ENCODE assay signal across 21 mouse cellular contexts in the genomic region with DNA sequence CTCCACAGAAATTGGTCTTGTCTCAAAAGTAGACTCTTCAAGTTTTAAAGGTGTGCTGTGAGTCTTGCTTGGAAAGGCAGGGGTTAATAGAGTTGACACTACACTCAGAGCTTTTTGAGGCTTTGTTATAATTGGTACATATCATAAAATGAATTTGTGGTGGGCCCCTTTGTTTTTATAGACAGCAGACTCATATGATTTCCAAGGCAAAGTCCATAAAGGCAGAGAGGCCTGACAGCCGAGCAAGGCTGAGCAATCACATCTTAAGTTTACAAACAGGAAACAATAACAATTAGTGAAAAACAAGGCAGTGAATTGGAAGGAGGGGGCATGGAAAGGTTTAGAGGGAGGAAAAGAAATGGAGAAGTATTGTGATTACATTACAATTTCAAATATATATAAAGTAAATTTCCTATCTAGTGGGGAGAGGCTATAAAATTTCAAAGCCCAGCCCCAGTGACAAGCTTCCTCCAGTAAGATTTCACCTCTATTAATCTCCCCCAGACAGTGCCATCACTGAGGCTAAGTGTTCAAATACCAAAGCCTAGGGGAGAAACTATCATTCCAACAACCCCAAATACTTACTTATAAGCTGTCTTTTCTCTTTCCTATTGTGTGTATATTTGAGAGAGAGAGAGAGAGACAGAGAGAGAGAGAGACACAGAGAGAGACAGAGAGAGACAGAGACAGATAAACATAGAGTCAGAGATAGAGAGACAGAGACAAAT.
"Had no signal": no experiment of that assay in that cellular context is flagged by ENCODE, and none has a peak within 500 bp of the region (broad histone marks: within the 10 kb centered on the region; RNA-seq: fewer than 3 reads in every experiment).

No protein-coding gene starts in this region.

- H3K27ac ChIP-seq: liver, embryonic 14.5 days; lung, embryonic 15.5 days; macrophage; midbrain, embryonic 10.5 days; neural tube, embryonic 13.5 days; neural tube, embryonic 15.5 days had no signal

- DNase-seq: lung, adult 2 months; lung, postnatal 14 days; lung, postnatal 36 days; midbrain, embryonic 14.5 days; retina, postnatal 1 day; right cerebral cortex, adult 18-20 months; right cerebral cortex, postnatal 25 days; right cerebral cortex, postnatal 4 days; spleen, adult 18-20 months; thymus, adult 18-20 months; thymus, postnatal 14 days; thymus, postnatal 36 days had no signal

- H3K36me3 ChIP-seq: lung, embryonic 15.5 days; midbrain, embryonic 10.5 days; neural tube, embryonic 13.5 days; neural tube, embryonic 15.5 days had no signal

- H3K9me3 ChIP-seq: lung, embryonic 15.5 days; midbrain, embryonic 10.5 days; neural tube, embryonic 13.5 days; neural tube, embryonic 15.5 days had no signal

- H3K4me2 ChIP-seq: lung, embryonic 15.5 days; neural tube, embryonic 13.5 days; neural tube, embryonic 15.5 days had no signal

- H3K4me1 ChIP-seq: lung, embryonic 15.5 days; neural tube, embryonic 13.5 days; neural tube, embryonic 15.5 days had no signal

- H3K9ac ChIP-seq: liver, embryonic 14.5 days; lung, embryonic 15.5 days; neural tube, embryonic 13.5 days; neural tube, embryonic 15.5 days had no signal

- H3K4me3 ChIP-seq: lung, embryonic 15.5 days; midbrain, embryonic 10.5 days; myocyte; neural tube, embryonic 13.5 days; neural tube, embryonic 15.5 days had no signal

- ATAC-seq: lung, postnatal 0 days; midbrain, embryonic 16.5 days had no signal

- H3K27me3 ChIP-seq: lung, embryonic 15.5 days; neural tube, embryonic 13.5 days; neural tube, embryonic 15.5 days had no signal
